ENCODE assay signal across 8 mouse cellular contexts in genomic region chr1:135850722-135851512, GRCm38 (mm10). TPM values are rescaled to one million over a fixed set of nuclear protein-coding genes. Genes with fewer than 3 reads are reported as not detected.
DNase-seq lines count a peak whose midpoint lies in the region; ATAC-seq and TF ChIP-seq lines count a peak whose summit lies in the region.

No protein-coding gene starts in this region.

- peak; percentile 69 for TF ChIP-seq CTCF in kidney, adult 2 months (conservative IDR thresholded peaks at IDR 0.05; ENCODE audit: insufficient read depth, insufficient read length, low read depth, low read length)
- TF ChIP-seq CTCF in CH12.LX (conservative IDR thresholded peaks at IDR 0.05 in 1 of 2, IDR thresholded peaks at IDR 0.05 in 1 of 2; ENCODE audit: low read depth in 2 of 2, low read length in 2 of 2) = peak in 1 of 2 experiments; percentile 76; a peak in 2 of 4 replicates
- peak; percentile 59; the same call in 1 of the 2 replicates for TF ChIP-seq CTCF in small intestine, adult 2 months (IDR thresholded peaks at IDR 0.05; ENCODE audit: extremely low read depth, insufficient read length, insufficient replicate concordance, low read depth, low read length)

- no peaks in the 10 kb centered on the region for H3K27me3 ChIP-seq in kidney, adult 2 months (replicated peaks; ENCODE audit: control insufficient read depth, insufficient read depth, low read length)
- H3K27me3 ChIP-seq in kidney, embryonic 14.5 days (ENCODE audit: control insufficient read depth, insufficient read depth, low read length) = no peaks in the 10 kb centered on the region
- H3K27me3 ChIP-seq in CH12.LX (replicated peaks) = peaks cover 9% of the 10 kb centered on the region
- H3K27me3 ChIP-seq in heart, embryonic 13.5 days (replicated peaks) = no peaks in the 10 kb centered on the region
- H3K27me3 ChIP-seq in liver, embryonic 16.5 days (ENCODE audit: control insufficient read depth, insufficient read depth, low read depth, low read length) = peaks cover 2% of the 10 kb centered on the region; the same call in 1 of the 2 replicates
- H3K27me3 ChIP-seq in small intestine, adult 2 months (ENCODE audit: control insufficient read depth, insufficient read depth, low read length) = no peaks in the 10 kb centered on the region

- dilution Hi-C loops in CH12.LX (cut with MboI; ENCODE audit: extremely low pct_ligation_motif_present, extremely low pct_unique_long_range_greater_than_20kb, low sequenced_read_pairs) = no loop called here

- no peak overlapping the region for H3K27ac ChIP-seq in kidney, adult 2 months (ENCODE audit: insufficient read depth, low read depth, low read length)
- H3K27ac ChIP-seq in kidney, embryonic 14.5 days (ENCODE audit: low read depth, low read length) = no peak overlapping the region
- no peak overlapping the region for H3K27ac ChIP-seq in CH12.LX (ENCODE audit: insufficient read depth, low read depth)
- peak overlapping the region; percentile 12 for H3K27ac ChIP-seq in heart, embryonic 13.5 days (replicated peaks)
- no peak overlapping the region for H3K27ac ChIP-seq in liver, embryonic 16.5 days (ENCODE audit: low read length)
- no peak overlapping the region for H3K27ac ChIP-seq in small intestine, adult 2 months (ENCODE audit: insufficient read depth, low read depth, low read length)

- no peaks in the 10 kb centered on the region for H3K9me3 ChIP-seq in kidney, embryonic 14.5 days (ENCODE audit: control insufficient read depth, low read length)
- H3K9me3 ChIP-seq in CH12.LX (replicated peaks; ENCODE audit: low read length) = no peaks in the 10 kb centered on the region
- H3K9me3 ChIP-seq in heart, embryonic 13.5 days = no peaks in the 10 kb centered on the region
- H3K9me3 ChIP-seq in liver, embryonic 16.5 days (replicated peaks; ENCODE audit: control insufficient read depth, low read length) = no peaks in the 10 kb centered on the region

- no peak overlapping the region for H3K4me3 ChIP-seq in kidney, adult 2 months (ENCODE audit: insufficient read depth, low read depth, low read length)
- H3K4me3 ChIP-seq in kidney, embryonic 14.5 days (ENCODE audit: low read length) = no peak overlapping the region
- H3K4me3 ChIP-seq in CH12.LX (replicated peaks in 1 of 3; ENCODE audit: low read depth in 2 of 3, low read length in 2 of 3, poor library complexity in 1 of 3) = no peak overlapping the region
- no peak overlapping the region for H3K4me3 ChIP-seq in heart, embryonic 13.5 days
- no peak overlapping the region for H3K4me3 ChIP-seq in liver, embryonic 16.5 days (ENCODE audit: low read depth, low read length)
- no peak overlapping the region for H3K4me3 ChIP-seq in small intestine, adult 2 months (ENCODE audit: low read depth, low read length)

- in situ Hi-C loops in CH12.LX (cut with MboI; ENCODE audit: low pct_ligation_motif_present, low pct_unique_long_range_greater_than_20kb, low sequenced_read_pairs) = no loop called here

- DNase-seq in kidney, adult 2 months = peak; percentile 54
- peak; percentile 35 for DNase-seq in CH12.LX (ENCODE audit: extremely low read depth)
- DNase-seq in adrenal gland, postnatal 10 days = peak; percentile 71
- DNase-seq in frontal cortex, postnatal 10 days (ENCODE audit: low spot score in 2 of 2) = no peak

- no peak overlapping the region for H3K4me2 ChIP-seq in kidney, embryonic 14.5 days (replicated peaks; ENCODE audit: low read depth, low read length)
- H3K4me2 ChIP-seq in CH12.LX (ENCODE audit: insufficient read depth, low read depth, poor library complexity, severe bottlenecking) = no peak overlapping the region
- H3K4me2 ChIP-seq in heart, embryonic 13.5 days = no peak overlapping the region
- H3K4me2 ChIP-seq in liver, embryonic 16.5 days (ENCODE audit: low read depth, low read length) = no peak overlapping the region

- TF ChIP-seq RAD21 in CH12.LX (IDR thresholded peaks at IDR 0.05; ENCODE audit: low read depth, low read length) = peak; percentile 77

- H3K79me2 ChIP-seq in CH12.LX (replicated peaks; ENCODE audit: control insufficient read depth, extremely low read depth, insufficient read depth, poor library complexity, severe bottlenecking) = no peaks in the 10 kb centered on the region

- no peak for TF ChIP-seq EP300 in CH12.LX (IDR thresholded peaks at IDR 0.05; ENCODE audit: low read length)

- no peak overlapping the region for H3K9ac ChIP-seq in kidney, embryonic 14.5 days (ENCODE audit: low read depth, low read length)
- H3K9ac ChIP-seq in CH12.LX (ENCODE audit: insufficient read depth, low read depth) = no peak overlapping the region
- H3K9ac ChIP-seq in heart, embryonic 13.5 days = peak overlapping the region; percentile 67
- H3K9ac ChIP-seq in liver, embryonic 16.5 days (ENCODE audit: low read depth, low read length) = no peak overlapping the region

- H3K4me1 ChIP-seq in kidney, adult 2 months (ENCODE audit: control insufficient read depth, insufficient read depth, low read length) = no peaks in the 10 kb centered on the region
- H3K4me1 ChIP-seq in kidney, embryonic 14.5 days (ENCODE audit: control insufficient read depth, insufficient read depth, low read length) = no peaks in the 10 kb centered on the region
- H3K4me1 ChIP-seq in CH12.LX (ENCODE audit: control insufficient read depth in 1 of 2, insufficient read depth in 2 of 2) = peaks cover 2 to 16% of the 10 kb centered on the region in 2 experiments; a peak in 2 of 4 replicates
- H3K4me1 ChIP-seq in heart, embryonic 13.5 days = peaks cover 86% of the 10 kb centered on the region
- peaks cover 3% of the 10 kb centered on the region; the same call in 1 of the 2 replicates for H3K4me1 ChIP-seq in liver, embryonic 16.5 days (ENCODE audit: control insufficient read depth, low read depth, low read length)
- peaks cover 17% of the 10 kb centered on the region for H3K4me1 ChIP-seq in small intestine, adult 2 months (ENCODE audit: control insufficient read depth, insufficient read depth, insufficient read length, low read length)

- no peak for TF ChIP-seq POLR2A in kidney, adult 2 months (IDR thresholded peaks at IDR 0.05; ENCODE audit: low read depth, low read length)
- TF ChIP-seq POLR2A in CH12.LX (IDR thresholded peaks at IDR 0.05; ENCODE audit: low read depth, low read length) = no peak
- no peak for TF ChIP-seq POLR2A in small intestine, adult 2 months (IDR thresholded peaks at IDR 0.05; ENCODE audit: low read depth, low read length)

- H3K36me3 ChIP-seq in kidney, adult 2 months (ENCODE audit: control insufficient read depth, insufficient read depth, low read length) = no peaks in the 10 kb centered on the region
- H3K36me3 ChIP-seq in kidney, embryonic 14.5 days (ENCODE audit: control insufficient read depth, insufficient read depth, low read length) = no peaks in the 10 kb centered on the region
- H3K36me3 ChIP-seq in CH12.LX (replicated peaks in 1 of 2; ENCODE audit: control insufficient read depth in 1 of 2, insufficient read depth in 1 of 2, low read length in 1 of 2) = peaks cover 0 to 35% of the 10 kb centered on the region in 2 experiments
- H3K36me3 ChIP-seq in heart, embryonic 13.5 days = peaks cover 75% of the 10 kb centered on the region
- H3K36me3 ChIP-seq in liver, embryonic 16.5 days (ENCODE audit: control insufficient read depth, insufficient read depth) = no peaks in the 10 kb centered on the region
- no peaks in the 10 kb centered on the region for H3K36me3 ChIP-seq in small intestine, adult 2 months (ENCODE audit: control insufficient read depth, insufficient read depth, low read length)

- WGBS in kidney, adult 2 months = 69% methylated on average over 12 of the region's 12 CpGs
- WGBS in kidney, embryonic 14.5 days = 67% methylated on average over 12 of the region's 12 CpGs
- 61% methylated on average over 12 of the region's 12 CpGs for WGBS in heart, embryonic 13.5 days
- WGBS in liver, embryonic 16.5 days (ENCODE audit: insufficient replicate concordance) = 50% methylated on average over 12 of the region's 12 CpGs
- 71% methylated on average over 12 of the region's 12 CpGs for WGBS in small intestine, adult 2 months

- no peak for ATAC-seq in kidney, embryonic 14.5 days (ENCODE audit: low FRiP score, low TSS enrichment)
- no peak for ATAC-seq in heart, embryonic 13.5 days (ENCODE audit: extremely low read depth, insufficient number of reproducible peaks, low FRiP score, low TSS enrichment)
- peak; percentile 26; the same call in 1 of the 2 replicates for ATAC-seq in liver, embryonic 16.5 days (ENCODE audit: low read depth)

TF ChIP-seq in CH12.LX, 34 proteins besides CTCF, POLR2A, EP300 and RAD21:
- TF ChIP-seq ZMIZ1 (IDR thresholded peaks at IDR 0.05; ENCODE audit: low read depth, low read length) (no peak), SMC3 (IDR thresholded peaks at IDR 0.05; ENCODE audit: low read depth, low read length) (peak; percentile 64), JUN (IDR thresholded peaks at IDR 0.05; ENCODE audit: insufficient read depth, low read depth, low read length) (no peak), MAZ (IDR thresholded peaks at IDR 0.05; ENCODE audit: low read depth, low read length) (no peak), MXI1 (IDR thresholded peaks at IDR 0.05; ENCODE audit: low read depth, low read length) (no peak)
TF ChIP-seq in CH12.LX: peak in this region for 1.

RNA-seq across cellular contexts. Expression of gene Tnnt2, which starts 14.8 kb away (rescaled TPM):
- polyA plus RNA-seq in kidney, adult 2 months (2012; rRNA removed) = 0.44 and 1.0 TPM in 2 replicates
- 2.0 and 2.3 TPM in 2 replicates for polyA plus RNA-seq in kidney, embryonic 14.5 days (2014; fragmentation: Nextera tagmentation; extraction: Ambion mirVana)
- 5.5 and 8.6 TPM in 2 replicates for total RNA-seq in CH12.LX (2012; rRNA removed)
- 3.6 and 5.0 TPM in 2 replicates for total RNA-seq in CH12.LX (2014; rRNA removed)
- polyA plus RNA-seq in CH12.LX (2012; ENCODE audit: insufficient read length, low read depth) = 31.1 and 32.5 TPM in 2 replicates
- total RNA-seq in adrenal gland, postnatal 10 days (2021) = 1 to 10 TPM; 2.6 to 5.1 TPM
- 5,554 and 6,221 TPM in 2 replicates for polyA plus RNA-seq in heart, embryonic 13.5 days (2015; fragmentation: Nextera tagmentation; extraction: Ambion mirVana)
- 3.6 and 5.9 TPM in 2 replicates for polyA plus RNA-seq in liver, embryonic 16.5 days (2015; fragmentation: Nextera tagmentation; extraction: Ambion mirVana)
- 0.56 TPM in 2 replicates for polyA plus RNA-seq in small intestine, adult 2 months (2012; rRNA removed)

RNA-seq across cellular contexts. Expression of gene Lad1, which starts 32.5 kb away (rescaled TPM):
- polyA plus RNA-seq in kidney, adult 2 months (2012; rRNA removed) = 114 and 145 TPM in 2 replicates
- 12.1 and 19.5 TPM in 2 replicates for polyA plus RNA-seq in kidney, embryonic 14.5 days (2014; fragmentation: Nextera tagmentation; extraction: Ambion mirVana)
- total RNA-seq in CH12.LX (2012; rRNA removed) = 0.13 TPM in 1 of 2 replicates, not detected in the other
- 0.24 TPM in 1 of 2 replicates, not detected in the other for total RNA-seq in CH12.LX (2014; rRNA removed)
- polyA plus RNA-seq in CH12.LX (2012; ENCODE audit: insufficient read length, low read depth) = 0.17 and 0.25 TPM in 2 replicates
- total RNA-seq in adrenal gland, postnatal 10 days (2021) = under 1 TPM; 0.21 TPM
- 4.0 and 4.4 TPM in 2 replicates for polyA plus RNA-seq in heart, embryonic 13.5 days (2015; fragmentation: Nextera tagmentation; extraction: Ambion mirVana)
- 0.09 and 1.5 TPM in 2 replicates for polyA plus RNA-seq in liver, embryonic 16.5 days (2015; fragmentation: Nextera tagmentation; extraction: Ambion mirVana)
- 128 and 314 TPM in 2 replicates for polyA plus RNA-seq in small intestine, adult 2 months (2012; rRNA removed)

Comparison
In these comparisons a context has a peak if more than half of its experiments do, and no peak if none do; other contexts are left out.
1. DNase-seq: peak in kidney, adult 2 months (single experiment), CH12.LX (single experiment) and adrenal gland, postnatal 10 days (single experiment); none in frontal cortex, postnatal 10 days (0 of 2).
2. RNA of gene Tnnt2, which starts 14.8 kb away (polyA plus RNA-seq): 5,554 to 6,221 TPM in heart, embryonic 13.5 days; 31.1 to 32.5 TPM in CH12.LX, 3.6 to 5.9 TPM in liver, embryonic 16.5 days, 2.0 to 2.3 TPM in kidney, embryonic 14.5 days, 0.56 TPM in small intestine, adult 2 months and 0.44 to 1.0 TPM in kidney, adult 2 months; every median in the first group is over 100 times any median in the second.